Mouse (Mus musculus) T-helper 1 cell (primary cell): ENCODE results near the gene Phf1.
"Not testable (repeated sequence)": the region's sequence is repeated elsewhere in the genome, so short reads cannot be mapped to it uniquely, and the experiment has no call there.

Source experiments
- in situ Hi-C: fragments of 300-600 bp; cut with MboI, MseI; formaldehyde crosslinking; loops from one replicate; pipeline ENCODE4 v1.15.1; 2025; ENCODE audit warnings: high pct_unique_total_duplicates

Phf1 gene

DNA sequence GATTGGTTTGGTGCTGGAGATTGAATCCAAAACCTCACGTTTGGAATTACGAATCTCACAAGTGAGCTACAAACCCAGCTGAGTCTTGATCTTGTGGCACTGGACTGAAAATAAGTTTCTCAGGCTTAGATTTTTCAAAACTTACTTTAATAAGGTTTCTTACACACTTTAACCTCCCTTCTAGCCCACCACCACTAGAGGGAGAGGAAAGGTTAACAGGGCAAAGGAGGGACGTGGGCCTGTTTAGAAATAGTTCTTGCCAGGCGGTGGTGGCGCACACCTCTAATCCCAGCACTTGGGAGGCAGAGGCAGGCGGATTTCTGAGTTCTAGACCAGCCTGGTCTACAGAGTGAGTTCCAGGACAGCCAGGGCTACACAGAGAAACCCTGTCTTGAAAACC, 44.5 kb downstream of the Phf1 start:
- in situ Hi-C loops, result not testable (repeated sequence)

GRCm38 (mm10) chr17:26979426-26979825, 46.6 kb downstream of the Phf1 start:
- in situ Hi-C loops, result no loop called here

GRCm38 (mm10) chr17:26981050-26981449, 48.2 kb downstream of the Phf1 start:
- in situ Hi-C loops, result no loop called here

DNA sequence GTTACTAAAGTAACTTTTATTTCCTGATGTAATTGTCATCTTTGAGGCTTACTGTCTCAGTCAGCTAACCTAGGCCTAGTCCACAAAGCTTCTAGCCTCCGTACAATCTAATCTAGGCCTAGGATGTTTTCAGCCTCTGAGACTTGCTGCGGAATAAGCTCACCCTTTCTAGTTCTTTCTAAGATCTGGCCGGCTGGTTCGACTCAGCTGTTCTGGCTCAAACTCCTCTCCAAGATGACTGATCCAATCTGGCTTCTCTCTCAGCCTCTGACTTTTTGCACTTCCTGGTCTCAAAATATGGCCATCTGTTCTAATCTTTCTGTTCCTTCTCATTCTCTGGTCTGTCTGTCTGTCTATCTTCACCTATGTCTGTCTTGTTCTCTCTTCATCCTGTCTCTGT, 50.5 kb downstream of the Phf1 start:
- in situ Hi-C loops, result no loop called here

DNA sequence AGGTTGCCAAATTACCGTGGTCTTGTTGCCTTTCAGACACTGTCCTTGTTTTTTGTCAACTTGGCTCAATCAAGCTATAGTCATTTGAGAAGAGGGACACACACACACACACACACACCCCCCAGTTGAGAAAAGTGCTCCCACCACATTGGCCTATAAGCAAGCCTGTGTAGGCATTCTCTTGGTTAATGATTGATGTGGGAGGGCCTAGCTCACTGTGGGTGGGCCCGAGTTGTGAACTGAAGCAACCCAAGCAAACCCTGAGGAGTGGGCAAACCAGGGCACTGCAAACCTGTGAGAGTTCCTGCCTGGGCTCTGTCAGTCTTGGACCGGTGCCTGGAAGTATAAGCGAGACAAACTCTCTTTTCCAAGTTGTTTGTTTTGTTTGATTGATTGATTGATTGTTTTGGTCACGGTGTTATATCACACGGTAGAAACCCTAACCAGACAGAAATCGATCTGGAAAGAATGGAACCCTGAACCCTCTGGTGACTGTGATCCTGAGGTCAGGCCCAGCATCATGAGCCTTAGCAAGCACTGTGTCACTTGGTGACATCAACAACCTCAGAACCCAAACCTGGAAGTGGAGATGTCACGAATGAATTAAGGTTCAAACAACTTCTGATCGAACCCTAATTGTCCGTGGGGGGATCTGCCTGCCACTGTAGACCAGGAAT, 52.8 kb downstream of the Phf1 start:
- in situ Hi-C loops, result no loop called here
